Mouse (Mus musculus) left cerebral cortex, postnatal 10 days (tissue): ENCODE measurements at regions not wholly inside any gene's neighbourhood (a gene's known extent, or its start where the extent isn't known, plus 50 kb on each side); places are given as distances from the start of the nearest gene placed in this dataset.
A peak's percentile ranks its signal among the peaks of the same experiment; 100 is the strongest.

Experiments
- DNase-seq, 2 experiments: peaks; one replicate each; pipeline ENCODE4 v3.0.0; 2021 to 2022; ENCODE audit warnings: low spot score in 2 of 2, mixed read lengths in 1 of 2; ENCODE audit errors: extremely low spot score in 1 of 2
- intact Hi-C: fragments of 180-260 bp; cut with DNase I; formaldehyde crosslinking; loops from one replicate; pipeline ENCODE4 v1.15.1; 2025

GRCm38 (mm10) chr1:43633246-43633645, 97.2 kb upstream of the 1500015O10Rik start:
- no peak for DNase-seq
- intact Hi-C loops = no loop called here

- intact Hi-C loops = no loop called here
- DNase-seq = peak in 1 of 2 experiments; percentile 2
These were observed 94.7 kb upstream of the 1500015O10Rik start for GRCm38 (mm10) chr1:43635718-43636117.

- DNase-seq = no peak
- intact Hi-C loops = no loop called here
These were observed 92.4 kb upstream of the 1500015O10Rik start for GRCm38 (mm10) chr1:43637956-43638355.

- intact Hi-C loops = no loop called here
- no peak for DNase-seq
These were observed 58.4 kb upstream of the 1500015O10Rik start for GRCm38 (mm10) chr1:43672031-43672430.
